Mouse (Mus musculus) liver, postnatal 0 days (tissue): Measurements from ENCODE around the gene Atp6v0e.

Experiments used
- CTCF ChIP-seq: sonication (generic); IDR thresholded peaks from 2 replicates; pipeline ENCODE4 v1.5.1; 2016; ENCODE audit warnings: antibody characterized with exemption, low read depth
- EP300 ChIP-seq: IDR thresholded peaks from 2 replicates; pipeline ENCODE4 v1.6.1; 2016; ENCODE audit warnings: antibody characterized with exemption, low read depth, mild to moderate bottlenecking

GRCm38 (mm10) chr17:26647283-26647682 is 15.7 kb upstream of the Atp6v0e start:
- TF ChIP-seq CTCF (no peak), EP300 (no peak)
